Mouse (Mus musculus): Measurements from ENCODE around the gene Des. TPM values are rescaled to one million over a fixed set of nuclear protein-coding genes. Genes with fewer than 3 reads are reported as not detected.

Des gene
- polyA plus RNA-seq, 1 experiment, result 185 TPM

DNA sequence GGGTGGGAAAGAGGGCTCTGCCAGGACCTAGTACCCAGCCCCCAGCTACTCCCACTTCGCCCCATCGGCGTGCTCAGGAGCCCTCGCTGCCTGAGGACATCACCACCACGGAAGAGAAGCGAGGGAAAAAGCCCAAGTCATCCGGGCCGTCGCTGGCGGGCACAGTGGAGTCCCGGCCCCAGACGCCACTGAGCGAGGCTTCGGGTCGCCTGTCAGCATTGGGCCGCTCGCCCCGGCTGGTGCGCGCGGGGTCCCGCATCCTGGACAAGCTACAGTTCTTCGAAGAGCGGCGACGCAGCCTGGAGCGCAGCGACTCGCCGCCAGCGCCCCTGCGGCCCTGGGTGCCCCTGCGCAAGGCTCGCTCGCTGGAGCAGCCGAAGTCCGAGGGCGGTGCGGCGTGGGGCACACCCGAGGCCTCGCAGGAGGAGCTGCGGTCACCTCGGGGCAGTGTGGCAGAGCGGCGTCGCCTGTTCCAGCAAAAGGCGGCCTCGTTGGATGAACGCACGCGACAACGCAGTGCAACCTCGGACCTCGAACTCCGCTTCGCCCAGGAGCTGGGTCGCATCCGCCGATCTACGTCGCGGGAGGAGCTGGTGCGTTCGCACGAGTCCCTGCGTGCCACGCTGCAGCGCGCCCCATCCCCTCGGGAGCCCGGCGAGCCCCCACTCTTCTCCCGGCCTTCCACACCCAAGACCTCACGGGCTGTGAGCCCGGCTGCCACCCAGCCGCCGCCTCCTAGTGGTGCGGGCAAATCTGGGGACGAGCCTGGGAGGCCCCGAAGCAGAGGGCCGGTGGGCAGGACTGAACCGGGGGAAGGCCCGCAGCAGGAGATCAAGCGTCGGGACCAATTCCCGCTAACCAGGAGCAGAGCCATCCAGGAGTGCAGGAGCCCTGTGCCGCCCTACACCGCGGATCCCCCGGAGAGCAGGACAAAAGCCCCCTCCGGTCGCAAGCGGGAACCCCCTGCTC lies 28.1 kb downstream of the Des start:
- 17% methylated on average over 94 of the region's 94 CpGs for WGBS
- TF ChIP-seq POLR2A (IDR thresholded peaks at IDR 0.05; ENCODE audit: borderline replicate concordance, extremely low read depth, low read depth, low read length), result no peak
- TF ChIP-seq CTCF (IDR thresholded peaks at IDR 0.05; ENCODE audit: insufficient read depth, low read length), result no peak
- Histone ChIP-seq H3K4me3 (replicated peaks; ENCODE audit: extremely low read depth, low read depth, low read length) (no peak overlapping the region), H3K4me1 (ENCODE audit: control insufficient read depth, insufficient read depth, low read length) (no peaks in the 10 kb centered on the region)
- no peak for DNase-seq

DNA sequence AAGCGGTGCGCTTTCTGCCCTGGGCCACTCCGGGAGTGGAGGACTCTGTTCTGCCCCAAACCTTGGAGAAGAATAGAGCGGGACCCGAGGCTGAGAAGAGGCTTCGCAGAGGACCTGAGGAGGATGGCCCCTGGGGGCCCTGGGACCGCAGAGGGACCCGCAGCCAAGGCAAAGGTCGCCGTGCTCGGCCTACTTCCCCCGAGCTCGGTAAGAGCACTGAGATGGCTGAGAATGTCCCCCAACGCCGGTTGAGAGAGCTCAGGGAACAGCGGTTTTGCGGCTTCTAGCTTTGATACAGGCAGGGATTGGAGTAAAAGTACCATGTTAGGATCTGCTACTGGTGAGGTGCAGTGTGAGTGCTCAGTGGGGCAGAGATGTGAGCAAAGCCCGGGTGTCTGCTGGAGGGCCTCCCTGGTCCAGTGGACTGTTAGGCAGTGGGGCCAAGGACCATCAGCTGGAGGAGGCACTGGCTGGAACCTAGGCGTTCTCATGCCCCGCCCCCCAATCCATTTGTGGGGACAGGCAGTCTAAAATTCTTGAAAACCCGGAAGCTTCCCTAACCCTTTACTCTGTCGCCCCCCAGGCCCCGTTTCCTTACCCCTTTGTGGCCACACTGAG lies 28.9 kb downstream of the Des start:
- TF ChIP-seq POLR2A (IDR thresholded peaks at IDR 0.05; ENCODE audit: borderline replicate concordance, extremely low read depth, low read depth, low read length) (no peak), CTCF (IDR thresholded peaks at IDR 0.05; ENCODE audit: insufficient read depth, low read length) (no peak)
- H3K4me3 ChIP-seq (replicated peaks; ENCODE audit: extremely low read depth, low read depth, low read length), result no peak overlapping the region
- H3K4me1 ChIP-seq (ENCODE audit: control insufficient read depth, insufficient read depth, low read length), result no peaks in the 10 kb centered on the region
- DNase-seq, result no peak
- WGBS, result 38% methylated on average over 23 of the region's 23 CpGs

DNA sequence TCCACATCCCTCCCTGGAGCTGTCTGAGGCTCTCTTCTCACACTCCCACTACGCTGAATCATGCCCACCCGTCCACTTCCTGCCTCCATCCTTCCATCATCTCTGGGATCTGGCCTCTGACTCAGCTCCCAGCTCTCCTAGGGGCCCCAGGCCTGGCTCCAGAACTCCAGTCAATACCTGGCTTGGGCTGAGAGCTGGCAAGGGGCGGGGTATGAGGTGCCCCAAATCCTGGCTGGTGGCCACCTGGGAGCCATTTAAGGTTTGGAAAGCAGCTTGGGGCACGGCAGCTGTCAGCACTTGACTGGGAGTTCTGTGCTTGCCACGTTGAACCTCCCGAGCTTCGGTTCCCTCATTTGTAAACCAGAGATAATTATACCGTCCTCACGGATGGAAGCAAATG lies 33.0 kb downstream of the Des start:
- 48% methylated on average over 9 of the region's 9 CpGs for WGBS

DNA sequence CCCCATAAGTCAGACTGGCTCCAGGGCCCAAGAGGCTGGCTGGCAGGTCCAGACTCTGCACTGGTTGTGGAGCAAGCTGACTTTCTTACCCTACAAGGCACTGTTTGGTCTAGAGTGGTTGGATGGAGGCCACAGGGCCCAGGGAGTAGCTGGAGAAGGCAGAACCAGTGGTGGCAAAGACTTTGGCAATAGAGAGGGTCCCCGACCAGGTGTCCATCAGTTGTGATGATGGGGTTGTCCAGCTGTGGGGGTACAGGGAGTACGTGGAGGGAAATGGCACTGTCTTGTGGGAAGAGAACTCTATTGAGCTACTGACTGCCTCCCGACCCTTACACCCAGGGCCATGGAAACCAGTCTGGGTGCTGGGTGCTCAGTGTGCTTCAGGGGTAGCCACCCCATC lies 33.7 kb downstream of the Des start:
- Histone ChIP-seq H3K4me1 (ENCODE audit: control insufficient read depth, insufficient read depth, low read length) (no peaks in the 10 kb centered on the region), H3K4me3 (replicated peaks; ENCODE audit: extremely low read depth, low read depth, low read length) (no peak overlapping the region)
- no peak for DNase-seq
- WGBS, result 84% methylated on average over 3 of the region's 3 CpGs
- TF ChIP-seq CTCF (IDR thresholded peaks at IDR 0.05; ENCODE audit: insufficient read depth, low read length) (no peak), POLR2A (IDR thresholded peaks at IDR 0.05; ENCODE audit: borderline replicate concordance, extremely low read depth, low read depth, low read length) (no peak)

More for the DNA sequence above, 33.0 kb downstream of the Des start:
- no peak for DNase-seq
- TF ChIP-seq POLR2A (IDR thresholded peaks at IDR 0.05; ENCODE audit: borderline replicate concordance, extremely low read depth, low read depth, low read length) (no peak), CTCF (IDR thresholded peaks at IDR 0.05; ENCODE audit: insufficient read depth, low read length) (no peak)
- Histone ChIP-seq H3K4me1 (ENCODE audit: control insufficient read depth, insufficient read depth, low read length) (no peaks in the 10 kb centered on the region), H3K4me3 (replicated peaks; ENCODE audit: extremely low read depth, low read depth, low read length) (no peak overlapping the region)

DNA sequence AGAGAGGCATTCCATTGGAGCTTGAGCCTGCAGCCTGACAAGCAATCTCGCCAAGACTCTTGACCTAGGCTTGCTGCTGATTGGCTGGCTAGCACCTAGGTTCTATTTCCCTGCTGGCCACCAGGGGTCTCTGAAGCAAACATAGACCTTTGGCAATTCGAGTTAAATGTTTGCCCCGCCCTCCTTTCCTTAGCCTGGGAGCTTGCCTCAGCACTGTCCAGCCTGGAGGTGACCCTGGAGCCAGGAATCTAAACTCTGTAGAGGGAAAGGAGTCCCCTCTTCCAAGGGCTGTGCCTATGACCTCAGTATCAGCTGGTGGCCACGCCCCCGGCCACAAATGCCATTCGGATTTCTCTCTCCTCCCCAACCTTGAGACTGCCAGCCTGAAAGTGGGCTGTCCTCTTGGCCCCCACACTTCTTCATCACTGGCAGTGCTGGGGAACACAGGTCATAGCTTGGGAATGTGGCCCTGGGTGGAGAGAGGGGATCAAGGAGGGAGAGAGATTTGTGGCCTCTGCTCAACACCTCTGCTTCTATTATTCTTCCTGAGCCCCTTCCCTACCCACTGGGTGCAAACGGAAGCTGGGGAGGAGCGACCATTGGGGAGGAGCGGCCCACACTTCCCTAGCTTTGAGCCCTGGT lies 38.8 kb downstream of the Des start:
- 0 out of 2 replicates have a peak, but pooled peaks cover 2% of the 10 kb centered on the region for H3K4me1 ChIP-seq (ENCODE audit: control insufficient read depth, insufficient read depth, low read length)
- no peak for TF ChIP-seq POLR2A (IDR thresholded peaks at IDR 0.05; ENCODE audit: borderline replicate concordance, extremely low read depth, low read depth, low read length)
- TF ChIP-seq CTCF (IDR thresholded peaks at IDR 0.05; ENCODE audit: insufficient read depth, low read length), result peak; percentile 63
- WGBS, result 10% methylated on average over 9 of the region's 9 CpGs
- no peak overlapping the region for H3K4me3 ChIP-seq (replicated peaks; ENCODE audit: extremely low read depth, low read depth, low read length)
- peak; percentile 62 for DNase-seq

DNA sequence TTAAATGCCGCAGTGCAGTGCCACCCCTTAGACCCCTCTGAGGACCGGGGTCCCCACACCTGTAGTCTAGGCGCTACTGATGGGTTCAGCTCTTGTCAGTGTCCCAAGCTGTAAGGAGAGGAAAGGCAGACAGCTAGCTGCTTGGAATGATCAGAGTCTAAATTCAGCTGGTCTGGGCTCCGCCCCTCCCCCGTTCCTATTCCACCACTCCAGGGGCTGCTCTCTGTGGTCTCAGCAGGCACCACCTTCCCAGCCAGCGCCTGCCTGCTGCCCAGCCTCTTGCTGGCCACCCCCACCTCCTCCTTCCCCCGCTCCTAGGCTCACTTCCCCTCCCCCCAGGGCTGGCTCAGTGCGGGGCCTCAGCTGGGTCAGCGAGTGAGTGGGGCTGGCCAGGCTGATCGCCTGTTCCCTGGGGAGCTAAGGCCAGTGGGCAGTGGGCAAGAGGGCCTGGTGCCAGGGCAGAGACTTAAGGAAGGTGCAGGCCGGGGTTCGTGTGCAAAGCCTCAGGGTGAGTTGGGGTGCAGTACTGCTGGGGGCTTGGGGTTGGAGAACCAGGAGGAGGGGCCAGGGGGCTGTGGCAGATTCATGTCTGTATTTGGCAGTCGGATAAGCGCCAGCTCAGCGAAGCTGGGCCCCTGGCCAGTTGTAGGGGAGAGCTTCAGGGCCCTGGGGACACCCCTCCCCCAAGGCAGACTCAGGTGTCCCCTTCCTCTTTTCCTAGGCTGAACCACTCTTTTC lies 39.8 kb downstream of the Des start:
- DNase-seq, result no peak
- 14% methylated on average over 15 of the region's 15 CpGs for WGBS
- Histone ChIP-seq H3K4me1 (ENCODE audit: control insufficient read depth, insufficient read depth, low read length) (0 out of 2 replicates have a peak, but pooled peaks cover 2% of the 10 kb centered on the region), H3K4me3 (replicated peaks; ENCODE audit: extremely low read depth, low read depth, low read length) (peak overlapping the region; percentile 15)
- TF ChIP-seq CTCF (IDR thresholded peaks at IDR 0.05; ENCODE audit: insufficient read depth, low read length) (no peak), POLR2A (IDR thresholded peaks at IDR 0.05; ENCODE audit: borderline replicate concordance, extremely low read depth, low read depth, low read length) (no peak)

DNA sequence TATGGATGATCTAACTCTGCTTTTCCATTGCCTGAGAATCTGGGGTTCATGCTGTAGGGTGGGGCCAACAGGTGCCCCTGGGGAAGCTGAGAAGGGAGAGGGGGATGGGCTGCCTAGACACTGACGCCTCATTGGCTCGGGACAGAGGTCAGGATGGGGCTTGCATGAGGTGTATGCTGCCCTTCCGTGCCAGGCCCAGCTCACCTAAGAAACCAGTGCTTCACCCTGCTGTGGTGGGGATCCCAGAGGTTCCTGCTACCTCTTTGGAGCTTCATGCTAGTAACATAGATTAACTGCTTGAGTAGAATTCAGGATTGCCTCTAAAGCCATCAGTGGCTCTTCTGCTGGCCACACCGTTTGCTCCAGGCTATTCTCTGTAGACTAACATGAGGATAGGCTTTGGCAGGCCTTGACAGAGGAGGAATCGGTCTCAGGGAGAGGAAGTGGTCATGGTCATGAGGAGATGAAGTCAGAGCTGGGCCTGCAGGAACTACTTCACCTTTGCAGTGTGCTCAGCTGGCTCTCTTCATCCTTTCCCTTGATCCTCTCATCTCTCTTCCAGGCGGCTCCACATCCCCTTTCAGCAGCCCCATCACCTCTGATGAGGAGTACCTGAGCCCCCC lies 40.5 kb downstream of the Des start:
- no peak for DNase-seq
- WGBS, result 41% methylated on average over 6 of the region's 6 CpGs
- no peak overlapping the region for H3K4me3 ChIP-seq (replicated peaks; ENCODE audit: extremely low read depth, low read depth, low read length)
- no peak for TF ChIP-seq POLR2A (IDR thresholded peaks at IDR 0.05; ENCODE audit: borderline replicate concordance, extremely low read depth, low read depth, low read length)
- no peak for TF ChIP-seq CTCF (IDR thresholded peaks at IDR 0.05; ENCODE audit: insufficient read depth, low read length)
- H3K4me1 ChIP-seq (ENCODE audit: control insufficient read depth, insufficient read depth, low read length), result 0 out of 2 replicates have a peak, but pooled peaks cover 2% of the 10 kb centered on the region

DNA sequence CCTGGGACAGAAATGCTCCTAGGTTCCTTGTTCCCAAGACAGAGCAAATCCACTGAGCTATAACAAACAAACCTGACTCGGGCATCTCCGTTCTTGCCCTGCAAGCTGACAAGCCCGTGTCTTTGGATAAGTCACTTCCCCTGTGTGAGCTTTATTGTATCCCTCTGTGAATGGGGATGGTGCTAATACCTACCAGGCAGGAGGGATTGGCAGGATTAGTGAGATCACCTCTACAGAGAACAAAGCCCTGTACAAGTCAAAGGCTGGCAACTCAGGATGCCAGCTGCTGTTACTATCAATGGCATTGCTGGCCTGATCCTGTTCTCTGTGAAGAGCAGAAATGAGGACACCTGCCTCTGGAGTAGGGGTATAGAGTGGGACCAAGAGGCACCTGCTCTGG lies 45.4 kb downstream of the Des start:
- no peak for DNase-seq
- WGBS, result 78% methylated on average over 3 of the region's 3 CpGs
- Histone ChIP-seq H3K4me1 (ENCODE audit: control insufficient read depth, insufficient read depth, low read length) (no peaks in the 10 kb centered on the region), H3K4me3 (replicated peaks; ENCODE audit: extremely low read depth, low read depth, low read length) (no peak overlapping the region)
- TF ChIP-seq POLR2A (IDR thresholded peaks at IDR 0.05; ENCODE audit: borderline replicate concordance, extremely low read depth, low read depth, low read length) (no peak), CTCF (IDR thresholded peaks at IDR 0.05; ENCODE audit: insufficient read depth, low read length) (no peak)
